Mouse (Mus musculus): ENCODE measurements around the gene Tfdp1. TPM values are rescaled to one million over a fixed set of nuclear protein-coding genes. Genes with fewer than 3 reads are reported as not detected.

Tfdp1 gene
- polyA plus RNA-seq, 1 experiment from 2014 or later: 191 TPM

- no peak overlapping the region for H3K9ac ChIP-seq (ENCODE audit: low read length)
- H3K4me3 ChIP-seq (ENCODE audit: low read depth, low read length): no peak overlapping the region
- ATAC-seq (ENCODE audit: insufficient read depth, low FRiP score, low TSS enrichment) (no peak), DNase-seq (ENCODE audit: low spot score) (no peak)
- H3K9me3 ChIP-seq (ENCODE audit: control insufficient read depth, low read length): no peaks in the 10 kb centered on the region
- H3K4me1 ChIP-seq (ENCODE audit: control insufficient read depth, insufficient read depth, low read length): no peaks in the 10 kb centered on the region
- 87% methylated on average over 10 of the region's 10 CpGs for WGBS
- peaks cover 44% of the 10 kb centered on the region for H3K36me3 ChIP-seq (ENCODE audit: control insufficient read depth, insufficient read depth, low read length)
- H3K27me3 ChIP-seq (ENCODE audit: control insufficient read depth, insufficient read depth, low read length): no peaks in the 10 kb centered on the region
- H3K4me2 ChIP-seq (ENCODE audit: low read depth): no peak overlapping the region
- no peak overlapping the region for H3K27ac ChIP-seq (ENCODE audit: low read depth, low read length)
Measured at GRCm38 (mm10) chr8:13356681-13357080, 18.1 kb downstream of the Tfdp1 start.

- Histone ChIP-seq H3K4me1 (ENCODE audit: control insufficient read depth, insufficient read depth, low read length) (no peaks in the 10 kb centered on the region), H3K4me2 (ENCODE audit: low read depth) (no peak overlapping the region), H3K27me3 (ENCODE audit: control insufficient read depth, insufficient read depth, low read length) (no peaks in the 10 kb centered on the region), H3K9me3 (ENCODE audit: control insufficient read depth, low read length) (no peaks in the 10 kb centered on the region), H3K27ac (ENCODE audit: low read depth, low read length) (no peak overlapping the region), H3K4me3 (ENCODE audit: low read depth, low read length) (no peak overlapping the region), H3K9ac (ENCODE audit: low read length) (no peak overlapping the region), H3K36me3 (ENCODE audit: control insufficient read depth, insufficient read depth, low read length) (peaks cover 46% of the 10 kb centered on the region)
- no peak for ATAC-seq (ENCODE audit: insufficient read depth, low FRiP score, low TSS enrichment)
- 91% methylated on average over 7 of the region's 7 CpGs for WGBS
- no peak for DNase-seq (ENCODE audit: low spot score)
Measured at GRCm38 (mm10) chr8:13360213-13360612, 21.7 kb downstream of the Tfdp1 start.

- ATAC-seq (ENCODE audit: insufficient read depth, low FRiP score, low TSS enrichment): no peak
- H3K9ac ChIP-seq (ENCODE audit: low read length): no peak overlapping the region
- H3K27ac ChIP-seq (ENCODE audit: low read depth, low read length): no peak overlapping the region
- H3K4me1 ChIP-seq (ENCODE audit: control insufficient read depth, insufficient read depth, low read length): no peaks in the 10 kb centered on the region
- H3K4me2 ChIP-seq (ENCODE audit: low read depth): no peak overlapping the region
- WGBS: 98% methylated on average over 6 of the region's 6 CpGs
- DNase-seq (ENCODE audit: low spot score): no peak
- H3K36me3 ChIP-seq (ENCODE audit: control insufficient read depth, insufficient read depth, low read length): peaks cover 43% of the 10 kb centered on the region
- no peak overlapping the region for H3K4me3 ChIP-seq (ENCODE audit: low read depth, low read length)
- no peaks in the 10 kb centered on the region for H3K27me3 ChIP-seq (ENCODE audit: control insufficient read depth, insufficient read depth, low read length)
- no peaks in the 10 kb centered on the region for H3K9me3 ChIP-seq (ENCODE audit: control insufficient read depth, low read length)
Measured at GRCm38 (mm10) chr8:13361865-13362264, 23.3 kb downstream of the Tfdp1 start.

GRCm38 (mm10) chr8:13373151-13373662 is 34.7 kb downstream of the Tfdp1 start:
- Histone ChIP-seq H3K4me3 (ENCODE audit: low read depth, low read length) (no peak overlapping the region), H3K27ac (ENCODE audit: low read depth, low read length) (no peak overlapping the region), H3K27me3 (ENCODE audit: control insufficient read depth, insufficient read depth, low read length) (no peaks in the 10 kb centered on the region), H3K36me3 (ENCODE audit: control insufficient read depth, insufficient read depth, low read length) (peaks cover 38% of the 10 kb centered on the region), H3K9ac (ENCODE audit: low read length) (no peak overlapping the region), H3K4me2 (ENCODE audit: low read depth) (no peak overlapping the region), H3K4me1 (ENCODE audit: control insufficient read depth, insufficient read depth, low read length) (no peaks in the 10 kb centered on the region), H3K9me3 (ENCODE audit: control insufficient read depth, low read length) (no peaks in the 10 kb centered on the region)
- no peak for ATAC-seq (ENCODE audit: insufficient read depth, low FRiP score, low TSS enrichment)
- WGBS: 94% methylated on average over 8 of the region's 8 CpGs
- DNase-seq (ENCODE audit: low spot score): no peak

GRCm38 (mm10) chr8:13381630-13382029 is 43.1 kb downstream of the Tfdp1 start:
- peaks cover 12% of the 10 kb centered on the region for H3K36me3 ChIP-seq (ENCODE audit: control insufficient read depth, insufficient read depth, low read length)
- no peaks in the 10 kb centered on the region for H3K27me3 ChIP-seq (ENCODE audit: control insufficient read depth, insufficient read depth, low read length)
- 89% methylated on average over 7 of the region's 7 CpGs for WGBS
- DNase-seq (ENCODE audit: low spot score): no peak
- no peak overlapping the region for H3K27ac ChIP-seq (ENCODE audit: low read depth, low read length)
- ATAC-seq (ENCODE audit: insufficient read depth, low FRiP score, low TSS enrichment): no peak
- H3K4me3 ChIP-seq (ENCODE audit: low read depth, low read length): no peak overlapping the region
- no peaks in the 10 kb centered on the region for H3K9me3 ChIP-seq (ENCODE audit: control insufficient read depth, low read length)
- no peak overlapping the region for H3K4me2 ChIP-seq (ENCODE audit: low read depth)
- no peak overlapping the region for H3K9ac ChIP-seq (ENCODE audit: low read length)
- no peaks in the 10 kb centered on the region for H3K4me1 ChIP-seq (ENCODE audit: control insufficient read depth, insufficient read depth, low read length)

- Histone ChIP-seq H3K4me2 (ENCODE audit: low read depth) (no peak overlapping the region), H3K9me3 (ENCODE audit: control insufficient read depth, low read length) (no peaks in the 10 kb centered on the region), H3K27ac (ENCODE audit: low read depth, low read length) (no peak overlapping the region), H3K36me3 (ENCODE audit: control insufficient read depth, insufficient read depth, low read length) (peaks cover 12% of the 10 kb centered on the region), H3K9ac (ENCODE audit: low read length) (no peak overlapping the region), H3K4me3 (ENCODE audit: low read depth, low read length) (no peak overlapping the region), H3K4me1 (ENCODE audit: control insufficient read depth, insufficient read depth, low read length) (no peaks in the 10 kb centered on the region), H3K27me3 (ENCODE audit: control insufficient read depth, insufficient read depth, low read length) (no peaks in the 10 kb centered on the region)
- DNase-seq (ENCODE audit: low spot score) (no peak), ATAC-seq (ENCODE audit: insufficient read depth, low FRiP score, low TSS enrichment) (no peak)
- WGBS: 89% methylated on average over 3 of the region's 3 CpGs
Measured at GRCm38 (mm10) chr8:13382536-13382935, 44.0 kb downstream of the Tfdp1 start.

GRCm38 (mm10) chr8:13382999-13383398 is 44.4 kb downstream of the Tfdp1 start:
- Histone ChIP-seq H3K4me3 (ENCODE audit: low read depth, low read length) (no peak overlapping the region), H3K27me3 (ENCODE audit: control insufficient read depth, insufficient read depth, low read length) (no peaks in the 10 kb centered on the region), H3K9me3 (ENCODE audit: control insufficient read depth, low read length) (no peaks in the 10 kb centered on the region), H3K4me2 (ENCODE audit: low read depth) (no peak overlapping the region), H3K9ac (ENCODE audit: low read length) (no peak overlapping the region), H3K27ac (ENCODE audit: low read depth, low read length) (no peak overlapping the region), H3K4me1 (ENCODE audit: control insufficient read depth, insufficient read depth, low read length) (no peaks in the 10 kb centered on the region), H3K36me3 (ENCODE audit: control insufficient read depth, insufficient read depth, low read length) (peaks cover 12% of the 10 kb centered on the region)
- no peak for DNase-seq (ENCODE audit: low spot score)
- 90% methylated on average over 4 of the region's 4 CpGs for WGBS
- ATAC-seq (ENCODE audit: insufficient read depth, low FRiP score, low TSS enrichment): no peak

GRCm38 (mm10) chr8:13386366-13386765 is 47.8 kb downstream of the Tfdp1 start:
- no peaks in the 10 kb centered on the region for H3K36me3 ChIP-seq (ENCODE audit: control insufficient read depth, insufficient read depth, low read length)
- DNase-seq (ENCODE audit: low spot score) (no peak), ATAC-seq (ENCODE audit: insufficient read depth, low FRiP score, low TSS enrichment) (no peak)
- no peak overlapping the region for H3K9ac ChIP-seq (ENCODE audit: low read length)
- H3K4me3 ChIP-seq (ENCODE audit: low read depth, low read length): no peak overlapping the region
- no peaks in the 10 kb centered on the region for H3K27me3 ChIP-seq (ENCODE audit: control insufficient read depth, insufficient read depth, low read length)
- no peaks in the 10 kb centered on the region for H3K4me1 ChIP-seq (ENCODE audit: control insufficient read depth, insufficient read depth, low read length)
- no peak overlapping the region for H3K27ac ChIP-seq (ENCODE audit: low read depth, low read length)
- no peaks in the 10 kb centered on the region for H3K9me3 ChIP-seq (ENCODE audit: control insufficient read depth, low read length)
- 75% methylated on average over 13 of the region's 13 CpGs for WGBS
- no peak overlapping the region for H3K4me2 ChIP-seq (ENCODE audit: low read depth)

GRCm38 (mm10) chr8:13387728-13388127 is 49.2 kb downstream of the Tfdp1 start:
- no peak overlapping the region for H3K9ac ChIP-seq (ENCODE audit: low read length)
- no peaks in the 10 kb centered on the region for H3K9me3 ChIP-seq (ENCODE audit: control insufficient read depth, low read length)
- no peak overlapping the region for H3K27ac ChIP-seq (ENCODE audit: low read depth, low read length)
- H3K4me3 ChIP-seq (ENCODE audit: low read depth, low read length): no peak overlapping the region
- no peaks in the 10 kb centered on the region for H3K27me3 ChIP-seq (ENCODE audit: control insufficient read depth, insufficient read depth, low read length)
- no peak overlapping the region for H3K4me2 ChIP-seq (ENCODE audit: low read depth)
- WGBS: 88% methylated on average over 8 of the region's 8 CpGs
- no peak for ATAC-seq (ENCODE audit: insufficient read depth, low FRiP score, low TSS enrichment)
- no peaks in the 10 kb centered on the region for H3K4me1 ChIP-seq (ENCODE audit: control insufficient read depth, insufficient read depth, low read length)
- H3K36me3 ChIP-seq (ENCODE audit: control insufficient read depth, insufficient read depth, low read length): no peaks in the 10 kb centered on the region
- no peak for DNase-seq (ENCODE audit: low spot score)

Data from neural tube, embryonic 11.5 days (tissue).